Mouse (Mus musculus): Measurements from ENCODE around the gene C9. TPM values are rescaled to one million over a fixed set of nuclear protein-coding genes. Genes with fewer than 3 reads are reported as not detected.

The C9 gene
- total and polyA plus RNA-seq, 3 experiments = not detected

DNA sequence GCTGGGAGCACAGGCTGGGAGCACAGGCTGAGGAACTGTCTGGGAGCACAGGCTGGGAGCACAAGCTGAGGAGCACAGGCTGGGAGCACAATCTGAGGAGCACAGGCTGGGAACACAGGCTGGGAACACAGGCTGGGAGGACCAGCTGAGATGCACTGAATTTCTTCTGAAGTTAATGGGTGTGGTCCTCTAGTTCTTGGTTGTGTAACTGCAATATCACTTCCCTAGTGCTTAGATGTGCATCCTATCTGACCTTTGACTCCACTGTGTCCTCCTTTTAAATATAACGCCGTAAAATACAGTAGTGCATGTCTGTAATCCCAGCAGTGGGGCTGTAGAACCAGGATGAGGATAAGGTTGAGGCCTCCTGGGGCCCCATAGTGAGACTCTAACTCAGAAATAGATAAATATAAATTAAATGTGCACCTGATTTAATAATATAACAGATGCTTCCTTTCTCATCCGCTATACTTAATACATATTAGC, 88.8 kb downstream of the C9 start:
- no peak for TF ChIP-seq EP300 (IDR thresholded peaks at IDR 0.05; ENCODE audit: insufficient read depth, low read depth, low read length)
- TF ChIP-seq CTCF (IDR thresholded peaks at IDR 0.05) = no peak
- no peak for TF ChIP-seq POLR2A (IDR thresholded peaks at IDR 0.05; ENCODE audit: insufficient read depth, low read depth, low read length)
- intact Hi-C loops (cut with DNase I) = no loop called here

DNA sequence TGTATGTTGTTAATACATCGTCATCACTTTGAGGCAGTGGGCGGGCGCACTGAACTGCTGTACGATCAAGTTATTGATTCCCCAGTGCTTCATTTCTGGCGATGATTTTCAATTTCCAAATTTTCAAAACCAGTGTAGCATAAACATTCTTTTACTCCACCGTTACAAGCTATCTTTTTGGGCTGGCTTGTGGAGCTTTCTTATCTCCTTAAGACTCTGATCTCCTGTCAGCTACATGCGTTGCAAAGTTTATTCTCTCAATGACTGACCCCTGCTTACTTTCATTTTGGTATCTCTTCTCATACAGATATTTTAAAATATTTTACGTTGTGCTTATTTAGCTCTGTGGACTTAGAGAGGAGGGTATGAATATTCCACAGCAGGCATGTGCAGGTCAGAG, 89.5 kb downstream of the C9 start:
- no peaks in the 10 kb centered on the region for H3K4me1 ChIP-seq (ENCODE audit: control insufficient read depth, insufficient read depth, low read length)
- no peak overlapping the region for H3K9ac ChIP-seq (ENCODE audit: low read depth, low read length)
- H3K27ac ChIP-seq = no peak overlapping the region
- no peak for DNase-seq
- H3K36me3 ChIP-seq (ENCODE audit: control insufficient read depth, insufficient read depth, low read length) = no peaks in the 10 kb centered on the region
- no peaks in the 10 kb centered on the region for H3K27me3 ChIP-seq (ENCODE audit: control insufficient read depth, insufficient read depth, low read length)
- intact Hi-C loops (cut with DNase I) = no loop called here
- H3K4me3 ChIP-seq = no peak overlapping the region
- 74% methylated on average over 8 of the region's 8 CpGs for WGBS
- no peak for TF ChIP-seq CTCF (IDR thresholded peaks at IDR 0.05)
- no peak for TF ChIP-seq EP300 (IDR thresholded peaks at IDR 0.05; ENCODE audit: insufficient read depth, low read depth, low read length)
- TF ChIP-seq POLR2A (IDR thresholded peaks at IDR 0.05; ENCODE audit: insufficient read depth, low read depth, low read length) = no peak
- no peaks in the 10 kb centered on the region for H3K79me2 ChIP-seq (replicated peaks; ENCODE audit: control insufficient read depth, insufficient read depth, low read length)

More for the DNA sequence above, 88.8 kb downstream of the C9 start:
- Histone ChIP-seq H3K4me1 (ENCODE audit: control insufficient read depth, insufficient read depth, low read length) (no peaks in the 10 kb centered on the region), H3K36me3 (ENCODE audit: control insufficient read depth, insufficient read depth, low read length) (no peaks in the 10 kb centered on the region), H3K27me3 (ENCODE audit: control insufficient read depth, insufficient read depth, low read length) (no peaks in the 10 kb centered on the region), H3K79me2 (replicated peaks; ENCODE audit: control insufficient read depth, insufficient read depth, low read length) (no peaks in the 10 kb centered on the region), H3K9ac (ENCODE audit: low read depth, low read length) (no peak overlapping the region), H3K27ac (no peak overlapping the region), H3K4me3 (no peak overlapping the region)
- WGBS = 72% methylated on average over 3 of the region's 3 CpGs
- DNase-seq = no peak

DNA sequence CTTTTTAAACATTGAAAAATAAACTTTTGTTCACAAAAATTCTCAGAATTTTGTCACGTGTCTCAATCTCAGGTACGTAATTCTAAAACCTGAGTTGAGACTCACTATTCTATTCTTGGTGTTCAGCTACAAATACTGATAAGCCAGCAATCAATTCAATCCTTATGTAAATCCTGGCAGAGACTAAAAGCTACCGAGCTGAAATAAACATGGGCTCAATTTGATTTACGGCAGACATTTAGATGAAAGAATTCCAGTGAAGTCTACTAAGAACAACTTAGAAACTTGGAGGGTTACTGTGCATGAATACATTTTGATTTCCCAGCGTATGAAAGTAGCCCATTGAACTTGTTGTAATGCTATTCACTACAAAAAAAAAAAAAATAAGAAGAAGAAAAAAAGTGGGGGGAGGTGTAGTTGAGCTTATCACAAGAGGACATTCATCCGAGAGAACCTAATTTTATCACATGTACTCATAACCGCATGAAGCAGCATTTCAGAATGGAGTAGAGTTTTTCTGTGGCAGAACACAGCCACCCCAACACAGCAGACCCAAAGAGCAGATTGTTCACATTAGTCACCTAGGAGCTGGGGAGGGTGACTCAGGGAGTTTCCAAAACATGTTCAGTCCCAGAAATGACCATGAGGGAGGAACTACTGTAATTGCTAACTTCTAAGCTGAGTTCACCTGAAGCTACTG, 94.7 kb downstream of the C9 start:
- no peak overlapping the region for H3K4me3 ChIP-seq
- no peak for DNase-seq
- intact Hi-C loops (cut with DNase I) = no loop called here
- H3K27me3 ChIP-seq (ENCODE audit: control insufficient read depth, insufficient read depth, low read length) = no peaks in the 10 kb centered on the region
- H3K9ac ChIP-seq (ENCODE audit: low read depth, low read length) = no peak overlapping the region
- no peaks in the 10 kb centered on the region for H3K4me1 ChIP-seq (ENCODE audit: control insufficient read depth, insufficient read depth, low read length)
- WGBS = 60% methylated on average over 7 of the region's 7 CpGs
- TF ChIP-seq EP300 (IDR thresholded peaks at IDR 0.05; ENCODE audit: insufficient read depth, low read depth, low read length) (no peak), CTCF (IDR thresholded peaks at IDR 0.05) (no peak), POLR2A (IDR thresholded peaks at IDR 0.05; ENCODE audit: insufficient read depth, low read depth, low read length) (no peak)
- no peaks in the 10 kb centered on the region for H3K79me2 ChIP-seq (replicated peaks; ENCODE audit: control insufficient read depth, insufficient read depth, low read length)
- H3K36me3 ChIP-seq (ENCODE audit: control insufficient read depth, insufficient read depth, low read length) = no peaks in the 10 kb centered on the region
- no peak overlapping the region for H3K27ac ChIP-seq

Other genes with a start within 250 kb of the C9 start
- gene Dab2, start 145.5 kb upstream of the C9 start, total RNA-seq (2021) = 10 to 100 TPM; 24.0 to 35.2 TPM
- 27.3 and 33.3 TPM in 2 replicates for gene Dab2, start 145.5 kb upstream of the C9 start, polyA plus RNA-seq (2012; rRNA removed)
- gene Fyb, start 77.5 kb downstream of the C9 start, total RNA-seq (2021) = 10 to 100 TPM; 25.2 to 45.7 TPM
- 2.2 and 4.1 TPM in 2 replicates for gene Fyb, start 77.5 kb downstream of the C9 start, polyA plus RNA-seq (2012; rRNA removed)